Mouse (Mus musculus): ENCODE measurements around the gene Asb2. TPM values are rescaled to one million over a fixed set of nuclear protein-coding genes. Genes with fewer than 3 reads are reported as not detected.

The Asb2 gene
- polyA plus RNA-seq, 1 experiment from 2014 or later: 4.5 TPM

DNA sequence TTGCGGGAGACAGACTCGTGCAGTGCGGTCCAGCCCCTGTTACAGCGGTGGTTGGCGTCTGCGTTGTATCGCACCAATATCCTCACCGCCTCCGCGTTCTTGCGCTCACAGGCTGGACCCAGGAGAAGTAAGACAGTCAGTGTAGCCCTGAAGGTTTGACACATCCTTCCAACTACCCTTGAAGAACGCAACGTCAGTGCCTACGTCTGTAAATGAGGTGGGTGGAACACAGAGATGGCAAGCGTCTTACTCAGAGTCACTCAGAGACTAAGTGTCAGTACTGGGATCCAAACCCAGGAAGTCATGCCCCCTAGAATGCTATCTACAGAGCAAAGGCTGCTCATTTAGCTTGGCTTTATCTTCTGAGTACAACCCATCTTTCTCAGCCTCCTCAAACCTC, 22.4 kb downstream of the Asb2 start:
- H3K4me1 ChIP-seq (ENCODE audit: insufficient read depth): no peaks in the 10 kb centered on the region
- H3K27me3 ChIP-seq (ENCODE audit: insufficient read depth, low read length): no peaks in the 10 kb centered on the region

DNA sequence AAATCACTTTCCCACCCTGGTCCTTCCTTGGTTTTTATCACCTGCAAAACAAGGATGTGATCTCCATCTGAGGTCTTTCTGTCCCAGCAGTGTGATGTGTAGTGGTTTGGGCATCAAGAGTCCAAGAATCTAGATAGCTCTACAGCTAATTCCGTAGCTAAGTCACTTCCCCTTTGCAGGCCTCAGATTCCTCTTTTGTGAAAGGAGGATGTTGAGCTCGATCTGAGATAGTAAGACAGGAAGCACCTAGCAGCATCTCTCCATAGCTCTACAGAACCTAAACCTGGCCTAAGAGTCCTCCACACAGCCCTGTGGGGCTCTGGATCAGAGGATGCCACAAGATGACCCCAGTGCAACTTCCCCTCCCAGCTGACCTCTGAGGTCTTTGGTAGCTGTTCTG, 22.9 kb downstream of the Asb2 start:
- Histone ChIP-seq H3K36me3 (ENCODE audit: insufficient read depth) (no peaks in the 10 kb centered on the region), H3K4me3 (ENCODE audit: low read depth, low read length) (no peak overlapping the region), H3K4me2 (no peak overlapping the region), H3K9ac (no peak overlapping the region), H3K27ac (ENCODE audit: low read depth) (no peak overlapping the region), H3K27me3 (ENCODE audit: insufficient read depth, low read length) (no peaks in the 10 kb centered on the region), H3K4me1 (ENCODE audit: insufficient read depth) (no peaks in the 10 kb centered on the region), H3K9me3 (ENCODE audit: low read depth, low read length) (no peaks in the 10 kb centered on the region)
- WGBS: 71% methylated on average over 2 of the region's 2 CpGs
- no peak for TF ChIP-seq CTCF (IDR thresholded peaks at IDR 0.05; ENCODE audit: low read depth)
- ATAC-seq (ENCODE audit: insufficient read depth): no peak
- DNase-seq: no peak

More for the DNA sequence above, 22.4 kb downstream of the Asb2 start:
- no peak overlapping the region for H3K4me3 ChIP-seq (ENCODE audit: low read depth, low read length)
- no peak for DNase-seq
- no peak for ATAC-seq (ENCODE audit: insufficient read depth)
- H3K36me3 ChIP-seq (ENCODE audit: insufficient read depth): no peaks in the 10 kb centered on the region
- WGBS: 89% methylated on average over 15 of the region's 15 CpGs
- H3K9ac ChIP-seq: no peak overlapping the region
- no peaks in the 10 kb centered on the region for H3K9me3 ChIP-seq (ENCODE audit: low read depth, low read length)
- H3K27ac ChIP-seq (ENCODE audit: low read depth): no peak overlapping the region
- no peak for TF ChIP-seq CTCF (IDR thresholded peaks at IDR 0.05; ENCODE audit: low read depth)
- no peak overlapping the region for H3K4me2 ChIP-seq

DNA sequence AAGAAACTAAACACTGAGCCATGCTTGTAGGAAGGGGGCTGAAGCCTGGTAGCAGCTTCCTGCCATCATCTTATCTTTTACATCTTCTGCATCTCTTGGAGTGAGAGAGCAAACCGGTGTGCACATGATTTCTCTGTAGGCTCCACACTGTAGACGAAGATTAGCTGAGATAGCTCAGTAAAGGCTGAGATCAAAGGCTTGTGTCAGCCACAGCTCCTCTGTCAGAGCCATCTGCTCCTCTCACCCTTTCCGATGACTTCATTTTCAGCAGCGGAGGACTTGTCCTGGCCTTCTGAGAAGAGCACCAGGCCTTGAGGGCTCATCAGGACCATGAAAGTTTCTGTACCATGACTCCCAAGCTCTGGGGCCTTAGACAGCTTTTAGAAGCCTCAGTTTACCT, 24.3 kb downstream of the Asb2 start:
- no peak overlapping the region for H3K4me3 ChIP-seq (ENCODE audit: low read depth, low read length)
- H3K27ac ChIP-seq (ENCODE audit: low read depth): no peak overlapping the region
- no peaks in the 10 kb centered on the region for H3K36me3 ChIP-seq (ENCODE audit: insufficient read depth)
- ATAC-seq (ENCODE audit: insufficient read depth) (no peak), DNase-seq (no peak)
- H3K9me3 ChIP-seq (ENCODE audit: low read depth, low read length): no peaks in the 10 kb centered on the region
- no peaks in the 10 kb centered on the region for H3K4me1 ChIP-seq (ENCODE audit: insufficient read depth)
- no peak overlapping the region for H3K4me2 ChIP-seq
- H3K9ac ChIP-seq: no peak overlapping the region
- no peaks in the 10 kb centered on the region for H3K27me3 ChIP-seq (ENCODE audit: insufficient read depth, low read length)
- WGBS: 24% methylated on average over 4 of the region's 4 CpGs
- no peak for TF ChIP-seq CTCF (IDR thresholded peaks at IDR 0.05; ENCODE audit: low read depth)

DNA sequence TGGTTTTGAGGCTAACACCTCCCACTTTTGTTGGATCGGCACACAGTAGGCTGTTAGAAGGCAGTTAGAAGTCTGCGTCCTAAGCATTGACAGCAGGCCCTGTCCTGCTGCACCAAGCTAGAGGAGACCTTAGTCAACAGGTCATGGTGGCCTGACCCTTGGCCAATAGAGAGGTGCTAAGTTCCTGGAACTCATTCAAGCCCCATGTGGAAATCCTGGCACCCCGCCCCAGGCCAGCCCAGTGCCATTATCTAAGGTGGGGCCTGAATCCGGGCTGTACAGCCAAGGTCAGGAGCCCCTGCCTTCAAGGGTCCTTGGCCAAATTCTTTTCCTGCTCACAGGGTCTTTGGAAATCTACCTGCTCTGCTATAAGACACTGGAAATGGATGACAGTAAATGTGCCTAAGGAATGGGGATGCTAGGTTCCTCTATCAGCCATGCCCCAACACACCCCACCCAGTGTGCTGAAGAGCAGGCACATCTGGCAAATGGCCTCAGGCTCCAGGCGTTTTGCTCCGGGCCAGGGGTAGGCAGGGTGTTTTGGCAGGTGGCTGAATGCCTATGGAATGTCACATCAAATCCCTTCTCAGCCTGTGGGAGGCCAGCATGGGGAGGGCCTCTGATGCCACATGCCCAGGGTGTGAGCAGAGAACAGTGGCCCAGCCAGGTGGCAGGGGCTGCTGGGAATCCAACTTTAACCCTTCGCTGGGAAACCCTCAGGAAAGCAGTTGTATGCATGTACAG, 27.2 kb downstream of the Asb2 start:
- Histone ChIP-seq H3K27ac (ENCODE audit: low read depth) (no peak overlapping the region), H3K9ac (no peak overlapping the region), H3K4me1 (ENCODE audit: insufficient read depth) (no peaks in the 10 kb centered on the region), H3K36me3 (ENCODE audit: insufficient read depth) (no peaks in the 10 kb centered on the region), H3K9me3 (ENCODE audit: low read depth, low read length) (no peaks in the 10 kb centered on the region), H3K27me3 (ENCODE audit: insufficient read depth, low read length) (peaks cover 14% of the 10 kb centered on the region; the same call in 1 of the 2 replicates), H3K4me3 (ENCODE audit: low read depth, low read length) (no peak overlapping the region), H3K4me2 (no peak overlapping the region)
- DNase-seq (no peak), ATAC-seq (ENCODE audit: insufficient read depth) (no peak)
- WGBS: 49% methylated on average over 7 of the region's 7 CpGs
- TF ChIP-seq CTCF (IDR thresholded peaks at IDR 0.05; ENCODE audit: low read depth): no peak

DNA sequence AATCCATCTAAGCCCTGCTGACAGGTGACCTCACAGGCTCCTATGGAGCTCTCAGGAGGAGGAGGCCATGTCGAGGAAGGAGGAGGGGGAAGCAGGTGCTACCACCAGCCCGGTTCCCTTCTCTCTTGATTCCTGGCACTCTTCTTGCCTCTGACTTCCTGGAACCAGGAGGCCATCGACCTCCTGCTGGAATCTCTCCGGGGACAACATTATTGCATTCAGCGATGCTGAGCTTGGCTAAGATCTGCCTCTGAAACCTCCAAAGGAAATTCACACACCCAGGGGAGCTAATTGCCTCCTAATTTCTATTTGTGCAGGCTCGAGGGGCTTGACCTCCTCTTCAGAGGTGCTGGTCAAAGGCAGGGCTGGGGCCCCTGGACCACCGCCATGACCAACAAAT, 28.7 kb downstream of the Asb2 start:
- WGBS: 18% methylated on average over 7 of the region's 7 CpGs

DNA sequence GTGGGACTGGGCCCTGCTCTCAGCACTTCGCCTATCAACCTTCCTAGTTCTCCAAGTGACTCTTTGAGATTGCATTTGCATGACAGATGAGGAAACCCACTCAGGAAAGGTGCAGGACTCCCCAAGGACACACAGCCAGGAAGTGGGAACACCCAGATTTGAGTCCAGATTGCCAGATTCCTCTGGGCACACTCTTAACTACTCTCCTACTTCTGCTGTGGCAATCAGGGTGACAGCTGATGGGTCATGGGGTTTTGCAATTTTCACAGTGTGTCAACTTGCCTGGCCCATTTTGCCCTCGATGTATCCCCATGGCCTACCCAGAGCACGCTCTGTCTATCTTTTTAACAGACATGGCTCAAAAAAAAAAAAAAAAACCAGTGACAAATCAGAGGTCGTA, 29.2 kb downstream of the Asb2 start:
- no peak for DNase-seq
- H3K9ac ChIP-seq: no peak overlapping the region
- no peak for ATAC-seq (ENCODE audit: insufficient read depth)
- no peaks in the 10 kb centered on the region for H3K4me1 ChIP-seq (ENCODE audit: insufficient read depth)
- H3K9me3 ChIP-seq (ENCODE audit: low read depth, low read length): no peaks in the 10 kb centered on the region
- peaks cover 14% of the 10 kb centered on the region; the same call in 1 of the 2 replicates for H3K27me3 ChIP-seq (ENCODE audit: insufficient read depth, low read length)
- WGBS: 48% methylated on average over 4 of the region's 4 CpGs
- no peak for TF ChIP-seq CTCF (IDR thresholded peaks at IDR 0.05; ENCODE audit: low read depth)
- H3K4me3 ChIP-seq (ENCODE audit: low read depth, low read length): no peak overlapping the region
- no peak overlapping the region for H3K4me2 ChIP-seq
- no peaks in the 10 kb centered on the region for H3K36me3 ChIP-seq (ENCODE audit: insufficient read depth)
- no peak overlapping the region for H3K27ac ChIP-seq (ENCODE audit: low read depth)

More for the DNA sequence above, 28.7 kb downstream of the Asb2 start:
- H3K36me3 ChIP-seq (ENCODE audit: insufficient read depth): no peaks in the 10 kb centered on the region
- H3K4me1 ChIP-seq (ENCODE audit: insufficient read depth): no peaks in the 10 kb centered on the region
- no peaks in the 10 kb centered on the region for H3K9me3 ChIP-seq (ENCODE audit: low read depth, low read length)
- no peak for TF ChIP-seq CTCF (IDR thresholded peaks at IDR 0.05; ENCODE audit: low read depth)
- H3K9ac ChIP-seq: no peak overlapping the region
- H3K27ac ChIP-seq (ENCODE audit: low read depth): no peak overlapping the region
- H3K4me3 ChIP-seq (ENCODE audit: low read depth, low read length): no peak overlapping the region
- no peak overlapping the region for H3K4me2 ChIP-seq
- no peak for ATAC-seq (ENCODE audit: insufficient read depth)
- peaks cover 14% of the 10 kb centered on the region; the same call in 1 of the 2 replicates for H3K27me3 ChIP-seq (ENCODE audit: insufficient read depth, low read length)
- no peak for DNase-seq

DNA sequence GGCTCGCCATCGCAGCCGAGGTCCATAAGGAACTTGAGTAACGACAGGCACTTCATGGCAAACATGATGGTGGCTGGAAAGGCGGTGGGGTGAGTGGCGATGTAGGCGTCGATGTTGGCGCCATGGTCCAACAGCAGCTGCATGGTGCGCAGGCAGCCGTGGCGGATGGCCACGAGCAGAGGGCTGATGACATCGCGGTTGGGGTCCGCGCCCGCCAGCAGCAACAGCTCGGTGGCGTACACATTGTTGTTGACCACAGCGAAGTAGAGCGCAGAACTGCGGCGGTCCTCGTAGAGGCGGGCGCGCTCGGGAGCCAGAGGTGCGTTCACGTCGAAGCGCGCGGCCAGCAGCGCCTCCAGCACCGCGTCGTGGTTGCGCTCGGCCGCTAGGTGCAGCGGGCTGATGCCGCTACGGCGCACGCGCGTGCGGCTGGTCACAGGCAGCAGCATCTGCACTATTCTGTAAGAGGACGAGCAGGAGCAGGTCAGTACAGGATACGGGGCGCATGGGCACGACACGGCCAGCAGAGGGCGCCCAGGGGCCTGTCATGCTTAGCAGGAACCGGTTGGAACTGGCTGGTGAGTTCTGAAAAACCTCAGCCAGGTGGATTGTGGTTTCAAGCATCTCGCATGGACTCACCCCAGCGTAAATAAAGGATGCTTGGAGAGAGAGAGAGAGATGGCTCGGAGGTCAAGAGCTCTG, 30.5 kb downstream of the Asb2 start:
- no peaks in the 10 kb centered on the region for H3K36me3 ChIP-seq (ENCODE audit: insufficient read depth)
- no peaks in the 10 kb centered on the region for H3K4me1 ChIP-seq (ENCODE audit: insufficient read depth)
- no peak overlapping the region for H3K9ac ChIP-seq
- no peak overlapping the region for H3K27ac ChIP-seq (ENCODE audit: low read depth)
- H3K4me2 ChIP-seq: peak overlapping the region; percentile 67
- 7% methylated on average over 60 of the region's 60 CpGs for WGBS
- no peaks in the 10 kb centered on the region for H3K9me3 ChIP-seq (ENCODE audit: low read depth, low read length)
- peak; percentile 97 for ATAC-seq (ENCODE audit: insufficient read depth)
- DNase-seq: peak; percentile 92
- TF ChIP-seq CTCF (IDR thresholded peaks at IDR 0.05; ENCODE audit: low read depth): peak; percentile 88
- H3K4me3 ChIP-seq (ENCODE audit: low read depth, low read length): peak overlapping the region; percentile 25
- peaks cover 14% of the 10 kb centered on the region; the same call in 1 of the 2 replicates for H3K27me3 ChIP-seq (ENCODE audit: insufficient read depth, low read length)
